In the genomic region with DNA sequence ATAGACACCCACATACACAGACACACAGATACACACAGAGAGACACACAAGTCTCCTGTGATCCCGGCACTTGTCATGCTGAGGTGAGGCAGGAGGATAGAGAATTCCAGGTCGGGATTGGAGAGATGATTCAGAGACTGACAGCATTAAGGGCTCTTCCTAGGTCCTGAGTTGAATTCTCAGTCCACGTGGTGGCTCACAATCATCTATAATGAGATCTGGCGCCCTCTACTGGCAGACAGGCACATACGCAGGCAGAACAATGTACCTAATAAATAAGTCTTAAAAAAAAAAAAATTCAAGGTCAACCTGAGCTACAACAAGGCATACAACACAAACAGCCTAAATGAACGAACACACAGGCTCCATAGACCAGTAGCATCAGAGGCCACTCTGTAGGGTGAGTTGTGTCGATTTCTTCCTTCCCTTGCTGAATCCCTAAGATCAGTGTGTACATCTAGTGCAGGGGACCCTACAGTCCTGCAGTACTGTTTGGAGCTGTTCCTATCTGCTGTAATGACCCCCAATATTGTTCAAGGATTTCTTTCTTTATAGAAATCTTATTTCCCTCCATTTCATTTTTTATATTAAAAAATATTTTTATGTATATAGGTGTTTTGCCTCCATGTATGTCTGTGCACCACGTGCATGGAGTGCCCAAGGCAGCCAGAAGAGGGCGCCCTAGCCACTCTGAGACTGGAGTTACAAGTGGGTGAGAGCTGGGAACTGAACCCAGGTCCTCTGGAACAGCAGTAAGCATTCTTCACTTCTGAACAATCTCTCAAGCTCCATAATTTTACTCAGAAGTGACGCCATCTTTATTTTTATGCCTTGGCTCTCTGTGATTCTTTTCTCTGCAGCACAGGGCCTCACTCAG, we compare ENCODE assay signal across 9 mouse cellular contexts. TPM values are rescaled to one million over a fixed set of nuclear protein-coding genes. Genes with fewer than 3 reads are reported as not detected.
DNase-seq lines count a peak whose midpoint lies in the region; TF ChIP-seq lines count a peak whose summit lies in the region.
"Had no signal": no experiment of that assay in that cellular context is flagged by ENCODE, and none has a peak within 500 bp of the region (broad histone marks: within the 10 kb centered on the region; RNA-seq: fewer than 3 reads in every experiment).

No protein-coding gene starts in this region.

- no peak for TF ChIP-seq POLR2A in small intestine, adult 2 months (IDR thresholded peaks at IDR 0.05; ENCODE audit: low read depth, low read length)

- no peaks in the 10 kb centered on the region for H3K27me3 ChIP-seq in small intestine, adult 2 months (ENCODE audit: control insufficient read depth, insufficient read depth, low read length)

- H3K36me3 ChIP-seq in small intestine, adult 2 months (ENCODE audit: control insufficient read depth, insufficient read depth, low read length): peaks cover 16% of the 10 kb centered on the region
- H3K36me3 ChIP-seq: limb, embryonic 12.5 days had no signal

- H3K4me3 ChIP-seq in gastrocnemius, adult 2 months: no peak overlapping the region
- H3K4me3 ChIP-seq in small intestine, adult 2 months (ENCODE audit: low read depth, low read length): no peak overlapping the region
- H3K4me3 ChIP-seq: limb, embryonic 12.5 days had no signal

- intact Hi-C loops in gastrocnemius, adult 2 months (cut with DNase I): no loop called here

- no peaks in the 10 kb centered on the region; the same call in 1 of the 2 replicates for H3K4me1 ChIP-seq in small intestine, adult 2 months (ENCODE audit: control insufficient read depth, insufficient read depth, insufficient read length, low read length)
- H3K4me1 ChIP-seq: limb, embryonic 12.5 days had no signal

- no peak overlapping the region for H3K27ac ChIP-seq in gastrocnemius, adult 2 months
- no peak overlapping the region for H3K27ac ChIP-seq in small intestine, adult 2 months (ENCODE audit: insufficient read depth, low read depth, low read length)
- H3K27ac ChIP-seq: limb, embryonic 12.5 days had no signal

- peak; percentile 84 for TF ChIP-seq CTCF in gastrocnemius, adult 2 months (IDR thresholded peaks at IDR 0.05)
- peak; percentile 55; the same call in 1 of the 2 replicates for TF ChIP-seq CTCF in small intestine, adult 2 months (IDR thresholded peaks at IDR 0.05; ENCODE audit: extremely low read depth, insufficient read length, insufficient replicate concordance, low read depth, low read length)

- 30% methylated on average over 10 of the region's 10 CpGs for WGBS in small intestine, adult 2 months

- peak; percentile 43 for DNase-seq in gastrocnemius, adult 2 months
- DNase-seq in gastrocnemius, postnatal 25 days: no peak
- DNase-seq in 3T3-L1 (ENCODE audit: low read depth, low spot score): peak; percentile 93
- peak; percentile 49 for DNase-seq in adrenal gland, adult 2 months
- DNase-seq in embryo, embryonic 11.5 days (ENCODE audit: low read depth, low spot score): peak; percentile 56
- peak; percentile 93 for DNase-seq in induced T-regulatory cell, adult 2 months (ENCODE audit: low read depth)
- DNase-seq in lung, postnatal 36 days: peak; percentile 80

RNA-seq across cellular contexts. Expression of gene H2-K1, which starts 8.1 kb away (rescaled TPM):
- 10 to 100 TPM; 28.2 to 41.1 TPM for total RNA-seq in gastrocnemius, adult 2 months (2021)
- 10 to 100 TPM; 22.8 to 48.2 TPM for total RNA-seq in gastrocnemius, postnatal 25 days (2021)
- 100 to 1,000 TPM; 577 to 669 TPM for total RNA-seq in adrenal gland, adult 2 months (2021)
- polyA plus RNA-seq in adrenal gland, adult 2 months (2012; rRNA removed): 2,584 and 2,844 TPM in 2 replicates
- polyA plus RNA-seq in small intestine, adult 2 months (2012; rRNA removed): 2,533 and 6,705 TPM in 2 replicates

RNA-seq across cellular contexts. Expression of gene Ring1, which starts 32.5 kb away (rescaled TPM):
- total RNA-seq in gastrocnemius, adult 2 months (2021): 10 to 100 TPM; 11.6 to 12.8 TPM
- total RNA-seq in gastrocnemius, postnatal 25 days (2021): 10 to 100 TPM; 10.1 to 12.3 TPM
- total RNA-seq in adrenal gland, adult 2 months (2021): 10 to 100 TPM; 41.4 to 57.0 TPM
- polyA plus RNA-seq in adrenal gland, adult 2 months (2012; rRNA removed): 70.0 and 92.4 TPM in 2 replicates
- 15.5 and 29.9 TPM in 2 replicates for polyA plus RNA-seq in small intestine, adult 2 months (2012; rRNA removed)

RNA-seq across cellular contexts. Expression of gene H2-Ke6, which starts 35.8 kb away (rescaled TPM):
- 10 to 100 TPM; 69.9 to 82.3 TPM for total RNA-seq in gastrocnemius, adult 2 months (2021)
- 10 to 100 TPM; 52.7 to 59.9 TPM for total RNA-seq in gastrocnemius, postnatal 25 days (2021)
- total RNA-seq in adrenal gland, adult 2 months (2021): 100 to 1,000 TPM; 252 to 263 TPM
- polyA plus RNA-seq in adrenal gland, adult 2 months (2012; rRNA removed): 362 and 465 TPM in 2 replicates
- polyA plus RNA-seq in small intestine, adult 2 months (2012; rRNA removed): 52.4 and 75.8 TPM in 2 replicates

RNA-seq across cellular contexts. Expression of gene Rps18, which starts 36.2 kb away (rescaled TPM):
- 100 to 1,000 TPM; 364 to 443 TPM for total RNA-seq in gastrocnemius, adult 2 months (2021)
- total RNA-seq in gastrocnemius, postnatal 25 days (2021): 100 to 1,000 TPM; 330 to 347 TPM
- total RNA-seq in adrenal gland, adult 2 months (2021): 100 to 1,000 TPM; 541 to 790 TPM
- polyA plus RNA-seq in adrenal gland, adult 2 months (2012; rRNA removed): 153 and 176 TPM in 2 replicates
- polyA plus RNA-seq in small intestine, adult 2 months (2012; rRNA removed): 509 and 766 TPM in 2 replicates

RNA-seq across cellular contexts. Expression of gene Vps52, which starts 36.4 kb away (rescaled TPM):
- 10 to 100 TPM; 31.7 to 33.4 TPM for total RNA-seq in gastrocnemius, adult 2 months (2021)
- total RNA-seq in gastrocnemius, postnatal 25 days (2021): 10 to 100 TPM; 27.2 to 28.8 TPM
- 10 to 100 TPM; 52.8 to 55.1 TPM for total RNA-seq in adrenal gland, adult 2 months (2021)
- 88.4 and 107 TPM in 2 replicates for polyA plus RNA-seq in adrenal gland, adult 2 months (2012; rRNA removed)
- polyA plus RNA-seq in small intestine, adult 2 months (2012; rRNA removed): 28.4 and 52.3 TPM in 2 replicates

Comparison
In these comparisons a context has a peak if more than half of its experiments do, and no peak if none do; other contexts are left out.
1. RNA of gene H2-K1, which starts 8.1 kb away (total RNA-seq): 577 to 669 TPM in adrenal gland, adult 2 months; 22.8 to 48.2 TPM in gastrocnemius, postnatal 25 days and 28.2 to 41.1 TPM in gastrocnemius, adult 2 months; every median in the first group is over 10 times any median in the second.